Mouse (Mus musculus) G1E (cell line): ENCODE measurements around the gene Atg9b.

Experiments
- CTCF ChIP-seq: IDR thresholded peaks from 2 replicates; pipeline ENCODE4 v1.5.1; 2012; ENCODE audit warnings: low read depth, low read length, inconsistent platforms, mixed read lengths
- GATA1 ChIP-seq: IDR thresholded peaks from 2 replicates; pipeline ENCODE4 v1.6.1; 2012; ENCODE audit warnings: borderline replicate concordance, low read length, inconsistent platforms, mixed read lengths
- POLR2AphosphoS5 ChIP-seq: IDR thresholded peaks from 2 replicates; pipeline ENCODE4 v1.6.1; 2012; ENCODE audit warnings: low read depth, low read length, inconsistent platforms; ENCODE audit not compliant: insufficient replicate concordance

- TF ChIP-seq CTCF (no peak), GATA1 (no peak), POLR2AphosphoS5 (no peak)
Observed at GRCm38 (mm10) chr5:24428596-24428995, 36.7 kb upstream of the Atg9b start.
